Mouse (Mus musculus): Measurements from ENCODE around the gene Kank1. TPM values are rescaled to one million over a fixed set of nuclear protein-coding genes. Genes with fewer than 3 reads are reported as not detected.

Gene Kank1
- polyA plus RNA-seq, 1 experiment from 2014 or later, result 2.4 TPM

GRCm38 (mm10) chr19:25220611-25221010 is 16.2 kb upstream of the Kank1 start:
- no peak overlapping the region for H3K27ac ChIP-seq (ENCODE audit: low read depth, low read length)
- H3K27me3 ChIP-seq (replicated peaks; ENCODE audit: control insufficient read depth, insufficient read depth, low read length), result no peaks in the 10 kb centered on the region
- no peak overlapping the region for H3K4me3 ChIP-seq (ENCODE audit: low read depth, low read length)
- ATAC-seq (no peak), DNase-seq (ENCODE audit: low spot score) (no peak)
- H3K9ac ChIP-seq (ENCODE audit: low read length), result no peak overlapping the region
- WGBS, result 70% methylated on average over 2 of the region's 2 CpGs
- H3K4me2 ChIP-seq (ENCODE audit: low read length), result no peak overlapping the region
- no peaks in the 10 kb centered on the region for H3K4me1 ChIP-seq (ENCODE audit: control insufficient read depth, insufficient read depth, low read length)
- H3K36me3 ChIP-seq (ENCODE audit: control insufficient read depth, insufficient read depth, low read length), result no peaks in the 10 kb centered on the region
- H3K9me3 ChIP-seq (replicated peaks; ENCODE audit: control insufficient read depth, low read length), result no peaks in the 10 kb centered on the region

- H3K27me3 ChIP-seq (replicated peaks; ENCODE audit: control insufficient read depth, insufficient read depth, low read length), result no peaks in the 10 kb centered on the region
- H3K27ac ChIP-seq (ENCODE audit: low read depth, low read length), result no peak overlapping the region
- H3K9me3 ChIP-seq (replicated peaks; ENCODE audit: control insufficient read depth, low read length), result no peaks in the 10 kb centered on the region
- H3K9ac ChIP-seq (ENCODE audit: low read length), result no peak overlapping the region
- H3K36me3 ChIP-seq (ENCODE audit: control insufficient read depth, insufficient read depth, low read length), result no peaks in the 10 kb centered on the region
- H3K4me3 ChIP-seq (ENCODE audit: low read depth, low read length), result no peak overlapping the region
- no peaks in the 10 kb centered on the region for H3K4me1 ChIP-seq (ENCODE audit: control insufficient read depth, insufficient read depth, low read length)
- DNase-seq (ENCODE audit: low spot score), result no peak
- H3K4me2 ChIP-seq (ENCODE audit: low read length), result no peak overlapping the region
- WGBS, result 79% methylated on average over 9 of the region's 9 CpGs
- ATAC-seq, result no peak
Measured at GRCm38 (mm10) chr19:25221964-25222640, 14.7 kb upstream of the Kank1 start.

GRCm38 (mm10) chr19:25230058-25230974 is 6.5 kb upstream of the Kank1 start:
- Histone ChIP-seq H3K4me1 (ENCODE audit: control insufficient read depth, insufficient read depth, low read length) (no peaks in the 10 kb centered on the region), H3K27ac (ENCODE audit: low read depth, low read length) (no peak overlapping the region), H3K4me3 (ENCODE audit: low read depth, low read length) (no peak overlapping the region), H3K36me3 (ENCODE audit: control insufficient read depth, insufficient read depth, low read length) (no peaks in the 10 kb centered on the region), H3K9me3 (replicated peaks; ENCODE audit: control insufficient read depth, low read length) (no peaks in the 10 kb centered on the region), H3K4me2 (ENCODE audit: low read length) (no peak overlapping the region), H3K27me3 (replicated peaks; ENCODE audit: control insufficient read depth, insufficient read depth, low read length) (no peaks in the 10 kb centered on the region), H3K9ac (ENCODE audit: low read length) (no peak overlapping the region)
- no peak for DNase-seq (ENCODE audit: low spot score)
- WGBS, result 81% methylated on average over 4 of the region's 4 CpGs
- no peak for ATAC-seq

- DNase-seq (ENCODE audit: low spot score), result no peak
- ATAC-seq, result no peak
- Histone ChIP-seq H3K9ac (ENCODE audit: low read length) (no peak overlapping the region), H3K27me3 (replicated peaks; ENCODE audit: control insufficient read depth, insufficient read depth, low read length) (no peaks in the 10 kb centered on the region), H3K4me2 (ENCODE audit: low read length) (no peak overlapping the region), H3K4me1 (ENCODE audit: control insufficient read depth, insufficient read depth, low read length) (no peaks in the 10 kb centered on the region), H3K9me3 (replicated peaks; ENCODE audit: control insufficient read depth, low read length) (no peaks in the 10 kb centered on the region), H3K27ac (ENCODE audit: low read depth, low read length) (no peak overlapping the region), H3K36me3 (ENCODE audit: control insufficient read depth, insufficient read depth, low read length) (no peaks in the 10 kb centered on the region), H3K4me3 (ENCODE audit: low read depth, low read length) (no peak overlapping the region)
- WGBS, result 49% methylated on average over 4 of the region's 4 CpGs
Measured at GRCm38 (mm10) chr19:25230975-25231334, 5.8 kb upstream of the Kank1 start.

GRCm38 (mm10) chr19:25232032-25232431 is 4.7 kb upstream of the Kank1 start:
- no peaks in the 10 kb centered on the region for H3K9me3 ChIP-seq (replicated peaks; ENCODE audit: control insufficient read depth, low read length)
- H3K27me3 ChIP-seq (replicated peaks; ENCODE audit: control insufficient read depth, insufficient read depth, low read length), result 0 out of 2 replicates have a peak, but pooled peaks cover under 1% of the 10 kb centered on the region
- no peaks in the 10 kb centered on the region for H3K4me1 ChIP-seq (ENCODE audit: control insufficient read depth, insufficient read depth, low read length)
- no peak for ATAC-seq
- no peak overlapping the region for H3K9ac ChIP-seq (ENCODE audit: low read length)
- H3K36me3 ChIP-seq (ENCODE audit: control insufficient read depth, insufficient read depth, low read length), result no peaks in the 10 kb centered on the region
- no peak for DNase-seq (ENCODE audit: low spot score)
- H3K4me2 ChIP-seq (ENCODE audit: low read length), result no peak overlapping the region
- H3K4me3 ChIP-seq (ENCODE audit: low read depth, low read length), result no peak overlapping the region
- WGBS, result 68% methylated on average over 10 of the region's 10 CpGs
- H3K27ac ChIP-seq (ENCODE audit: low read depth, low read length), result no peak overlapping the region

- Histone ChIP-seq H3K4me3 (ENCODE audit: low read depth, low read length) (peak overlapping the region; percentile 64), H3K4me2 (ENCODE audit: low read length) (peak overlapping the region; percentile 90), H3K27me3 (replicated peaks; ENCODE audit: control insufficient read depth, insufficient read depth, low read length) (peaks cover 15% of the 10 kb centered on the region; the same call in 1 of the 2 replicates), H3K36me3 (ENCODE audit: control insufficient read depth, insufficient read depth, low read length) (no peaks in the 10 kb centered on the region), H3K9me3 (replicated peaks; ENCODE audit: control insufficient read depth, low read length) (no peaks in the 10 kb centered on the region), H3K9ac (ENCODE audit: low read length) (peak overlapping the region; percentile 63), H3K27ac (ENCODE audit: low read depth, low read length) (no peak overlapping the region), H3K4me1 (ENCODE audit: control insufficient read depth, insufficient read depth, low read length) (peaks cover 2% of the 10 kb centered on the region; the same call in 1 of the 2 replicates)
- DNase-seq (ENCODE audit: low spot score) (peak; percentile 37), ATAC-seq (peak; percentile 18; the same call in 1 of the 2 replicates)
- under 1% methylated on average over 35 of the region's 35 CpGs for WGBS
Measured at GRCm38 (mm10) chr19:25237492-25238040, 791 bp downstream of the Kank1 start.

- H3K9ac ChIP-seq (ENCODE audit: low read length), result no peak overlapping the region
- H3K4me3 ChIP-seq (ENCODE audit: low read depth, low read length), result peak overlapping the region; percentile 64; the same call in 1 of the 2 replicates
- ATAC-seq (no peak), DNase-seq (ENCODE audit: low spot score) (no peak)
- H3K4me2 ChIP-seq (ENCODE audit: low read length), result peak overlapping the region; percentile 90
- H3K27ac ChIP-seq (ENCODE audit: low read depth, low read length), result no peak overlapping the region
- 3% methylated on average over 13 of the region's 13 CpGs for WGBS
- peaks cover 15% of the 10 kb centered on the region; the same call in 1 of the 2 replicates for H3K27me3 ChIP-seq (replicated peaks; ENCODE audit: control insufficient read depth, insufficient read depth, low read length)
- no peaks in the 10 kb centered on the region for H3K9me3 ChIP-seq (replicated peaks; ENCODE audit: control insufficient read depth, low read length)
- H3K4me1 ChIP-seq (ENCODE audit: control insufficient read depth, insufficient read depth, low read length), result peaks cover 2% of the 10 kb centered on the region; the same call in 1 of the 2 replicates
- H3K36me3 ChIP-seq (ENCODE audit: control insufficient read depth, insufficient read depth, low read length), result no peaks in the 10 kb centered on the region
Measured at GRCm38 (mm10) chr19:25238121-25238520, 1.3 kb downstream of the Kank1 start.

- H3K4me1 ChIP-seq (ENCODE audit: control insufficient read depth, insufficient read depth, low read length), result no peaks in the 10 kb centered on the region
- no peak overlapping the region for H3K4me3 ChIP-seq (ENCODE audit: low read depth, low read length)
- H3K9me3 ChIP-seq (replicated peaks; ENCODE audit: control insufficient read depth, low read length), result no peaks in the 10 kb centered on the region
- H3K9ac ChIP-seq (ENCODE audit: low read length), result no peak overlapping the region
- ATAC-seq, result no peak
- no peak overlapping the region for H3K27ac ChIP-seq (ENCODE audit: low read depth, low read length)
- WGBS, result 86% methylated on average over 4 of the region's 4 CpGs
- no peak for DNase-seq (ENCODE audit: low spot score)
- H3K4me2 ChIP-seq (ENCODE audit: low read length), result no peak overlapping the region
- H3K27me3 ChIP-seq (replicated peaks; ENCODE audit: control insufficient read depth, insufficient read depth, low read length), result no peaks in the 10 kb centered on the region
- no peaks in the 10 kb centered on the region for H3K36me3 ChIP-seq (ENCODE audit: control insufficient read depth, insufficient read depth, low read length)
Measured at GRCm38 (mm10) chr19:25243566-25243965, 6.8 kb downstream of the Kank1 start.
